Mouse (Mus musculus): Measurements from ENCODE around the gene Tifa. TPM values are rescaled to one million over a fixed set of nuclear protein-coding genes. Genes with fewer than 3 reads are reported as not detected.

Tifa gene
- polyA plus RNA-seq (2015; fragmentation: Nextera tagmentation; extraction: Ambion mirVana), result 3.4 TPM in 2 replicates

DNA sequence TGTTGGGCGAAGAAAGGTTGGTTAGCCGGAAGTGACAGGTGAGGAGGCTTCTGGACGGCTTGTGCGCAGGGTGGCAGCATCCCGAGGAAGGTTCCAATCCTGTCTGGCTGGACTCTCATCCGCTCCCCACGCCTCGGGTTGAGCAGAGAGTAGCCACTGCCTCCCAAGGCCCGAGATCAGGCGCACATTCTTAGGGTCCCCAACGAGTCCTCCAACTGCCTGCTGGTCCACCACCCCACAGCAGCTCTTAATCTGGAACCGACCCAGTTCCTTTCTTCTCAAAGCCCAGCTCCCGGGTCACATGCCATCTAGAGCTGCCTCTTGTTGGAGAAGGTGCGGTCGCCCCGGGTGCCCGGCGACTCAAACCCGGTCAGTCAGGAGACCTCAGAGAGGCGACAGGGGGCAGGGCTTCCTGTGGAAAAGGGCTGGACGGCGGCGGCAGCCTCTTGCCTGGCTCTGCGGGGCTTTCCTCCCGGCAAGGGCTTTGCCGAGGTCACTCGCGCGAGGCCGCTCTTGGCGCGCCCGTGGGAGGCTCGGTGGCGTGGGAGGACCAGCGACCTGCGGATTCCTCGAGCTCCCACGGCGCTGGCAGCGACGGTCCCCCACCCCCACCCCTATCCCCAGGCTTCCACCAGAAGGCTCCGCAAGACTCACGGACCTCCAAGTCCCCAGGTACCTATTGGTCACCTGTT is at the start of gene Tifa:
Tifa (plus strand) TSS at position 306 of the 692 bp plus-strand sequence.
- Histone ChIP-seq H3K4me1 (peaks cover 16% of the 10 kb centered on the region), H3K9ac (peak within 1 kb of the TSS; percentile 70), H3K36me3 (no peaks in the 10 kb centered on the region), H3K4me2 (replicated peaks) (peak within 1 kb of the TSS; percentile 98), H3K27ac (no peak within 1 kb of the TSS), H3K27me3 (peaks cover 34% of the 10 kb centered on the region), H3K4me3 (peak within 1 kb of the TSS; percentile 64), H3K9me3 (no peaks in the 10 kb centered on the region)
- WGBS, result under 1% methylated on average over 44 of the region's 44 CpGs
- ATAC-seq (ENCODE audit: low FRiP score, low read depth), result peak; percentile 51

DNA sequence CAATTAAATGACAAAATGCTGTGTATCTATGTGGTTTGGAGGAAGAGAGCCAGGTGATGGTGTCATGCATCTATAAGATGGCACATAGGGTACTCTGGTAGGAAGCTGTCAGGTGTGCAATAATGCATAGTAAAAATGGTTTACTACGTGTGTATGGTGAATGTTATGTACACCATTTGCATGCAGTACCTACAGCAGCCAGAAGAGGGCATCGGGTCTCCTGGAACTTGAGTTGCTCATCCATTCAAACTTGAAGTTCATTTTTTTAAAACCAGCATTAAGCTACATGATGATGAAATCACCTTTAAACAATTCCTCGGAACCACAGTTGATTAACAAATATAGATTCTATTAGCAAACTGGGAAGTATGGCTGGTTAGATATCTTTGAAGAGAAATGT is 48.1 kb upstream of the Tifa start:
- Histone ChIP-seq H3K27me3 (peaks cover 31% of the 10 kb centered on the region), H3K4me1 (peaks cover 7% of the 10 kb centered on the region; the same call in 1 of the 2 replicates), H3K4me3 (no peak overlapping the region), H3K36me3 (no peaks in the 10 kb centered on the region), H3K9me3 (0 out of 2 replicates have a peak, but pooled peaks cover 3% of the 10 kb centered on the region), H3K9ac (no peak overlapping the region), H3K4me2 (replicated peaks) (no peak overlapping the region), H3K27ac (no peak overlapping the region)
- 92% methylated on average over 3 of the region's 3 CpGs for WGBS
- no peak for ATAC-seq (ENCODE audit: low FRiP score, low read depth)

DNA sequence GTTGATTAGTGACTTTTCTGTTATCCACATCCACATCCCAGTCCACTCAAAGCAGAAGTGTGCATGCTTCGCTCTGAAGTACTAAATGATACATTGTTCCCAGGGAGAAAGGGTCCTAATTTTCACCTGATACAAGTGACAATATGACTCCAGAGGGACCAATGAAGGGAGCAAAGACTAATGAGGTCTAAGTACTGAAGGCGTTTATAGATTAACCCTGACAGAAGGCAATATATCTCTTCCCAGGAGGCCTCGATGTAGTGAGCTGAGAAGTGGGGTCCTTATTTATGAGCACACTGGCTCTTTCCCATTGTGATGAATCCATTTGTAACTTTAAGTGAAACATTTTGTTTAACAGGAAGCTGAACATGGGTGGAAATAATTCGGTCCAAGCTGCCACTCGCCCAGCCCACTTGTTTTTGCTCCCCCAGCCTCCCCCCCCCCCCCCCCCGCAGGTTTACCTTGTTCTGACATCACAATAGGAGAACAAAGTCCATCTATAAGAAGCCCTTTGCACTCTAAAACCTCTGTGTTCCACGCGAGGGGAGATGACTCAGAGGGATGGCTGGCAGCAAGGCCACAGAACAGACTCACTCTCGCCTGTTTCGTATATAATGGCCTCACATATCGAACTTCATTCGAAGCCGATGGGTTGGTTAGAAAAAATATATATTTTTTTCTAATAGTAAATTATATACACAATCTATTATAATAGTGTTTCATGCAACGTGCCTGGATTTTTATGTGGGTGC is 45.8 kb upstream of the Tifa start:
- H3K4me1 ChIP-seq, result peaks cover 7% of the 10 kb centered on the region; the same call in 1 of the 2 replicates
- no peak for ATAC-seq (ENCODE audit: low FRiP score, low read depth)

DNA sequence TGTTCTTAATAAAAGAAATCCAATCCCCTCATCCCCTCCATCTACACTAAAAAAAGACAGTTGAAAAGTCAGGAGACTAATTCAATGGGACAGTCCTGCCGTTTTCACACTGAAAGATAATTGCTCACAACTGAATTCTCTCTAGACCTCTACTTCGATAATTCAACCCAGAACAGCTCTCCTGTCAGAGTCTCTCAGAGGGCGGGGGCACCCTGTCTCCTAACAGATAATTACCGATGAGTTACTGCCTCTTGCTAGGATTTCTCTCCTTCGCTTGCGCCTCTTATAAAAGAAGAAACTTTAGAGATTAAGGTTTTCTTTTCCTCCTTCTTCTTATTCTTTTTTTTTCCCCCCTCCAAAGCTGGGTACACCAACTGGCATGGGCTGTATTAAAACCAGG is 44.1 kb upstream of the Tifa start:
- Histone ChIP-seq H3K36me3 (no peaks in the 10 kb centered on the region), H3K27me3 (peaks cover 65% of the 10 kb centered on the region), H3K9me3 (peaks cover 3% of the 10 kb centered on the region; the same call in 1 of the 2 replicates), H3K9ac (no peak overlapping the region), H3K27ac (no peak overlapping the region), H3K4me3 (no peak overlapping the region), H3K4me2 (replicated peaks) (no peak overlapping the region), H3K4me1 (peaks cover 7% of the 10 kb centered on the region; the same call in 1 of the 2 replicates)
- no peak for ATAC-seq (ENCODE audit: low FRiP score, low read depth)
- 5% methylated on average over 6 of the region's 6 CpGs for WGBS

More for the DNA sequence above, 45.8 kb upstream of the Tifa start:
- Histone ChIP-seq H3K4me3 (no peak overlapping the region), H3K27me3 (peaks cover 52% of the 10 kb centered on the region), H3K27ac (no peak overlapping the region), H3K4me2 (replicated peaks) (no peak overlapping the region), H3K36me3 (no peaks in the 10 kb centered on the region), H3K9me3 (peaks cover 3% of the 10 kb centered on the region; the same call in 1 of the 2 replicates), H3K9ac (no peak overlapping the region)
- 53% methylated on average over 13 of the region's 14 CpGs for WGBS

DNA sequence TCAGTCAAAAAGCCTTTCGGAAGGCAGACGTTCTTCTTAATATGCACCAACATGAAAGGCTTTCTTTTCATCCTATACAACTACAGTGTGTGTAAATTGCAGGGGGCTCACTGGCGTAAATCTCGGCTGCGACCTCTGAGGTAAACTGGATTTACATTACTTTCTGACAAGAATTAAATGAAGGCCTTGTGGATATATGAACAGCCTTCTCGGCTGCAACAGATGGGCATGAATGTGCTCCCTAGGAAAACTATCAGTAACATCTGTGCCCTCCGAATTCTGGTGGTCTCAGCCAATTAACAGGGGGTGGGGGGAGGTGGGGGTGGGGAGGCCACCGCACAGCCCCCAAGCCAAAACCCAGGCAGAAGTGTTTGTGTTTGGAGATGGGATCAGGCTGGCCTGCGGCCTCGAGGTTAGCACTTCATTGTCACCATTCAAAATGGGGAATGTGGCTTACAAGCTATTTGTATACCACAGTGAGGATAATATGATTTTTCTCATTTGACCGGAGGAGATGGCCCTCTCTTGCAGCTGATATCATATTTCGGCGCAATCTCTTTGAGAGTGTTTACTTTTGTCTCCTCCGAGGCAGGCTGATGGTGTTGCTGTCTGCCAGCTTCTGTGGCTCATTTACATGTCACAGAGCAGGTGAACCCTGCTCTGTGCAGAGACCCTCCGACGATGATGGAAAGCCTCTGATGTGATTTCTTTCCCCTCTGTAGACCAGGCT is 43.5 kb upstream of the Tifa start:
- whole genome bisulfite sequencing, result 10% methylated on average over 16 of the region's 16 CpGs
- peaks cover 3% of the 10 kb centered on the region; the same call in 1 of the 2 replicates for H3K9me3 ChIP-seq
- no peaks in the 10 kb centered on the region for H3K36me3 ChIP-seq
- H3K4me2 ChIP-seq (replicated peaks), result no peak overlapping the region
- peak overlapping the region; percentile 25; the same call in 1 of the 2 replicates for H3K9ac ChIP-seq
- H3K27ac ChIP-seq, result no peak overlapping the region
- peaks cover 7% of the 10 kb centered on the region; the same call in 1 of the 2 replicates for H3K4me1 ChIP-seq
- no peak for ATAC-seq (ENCODE audit: low FRiP score, low read depth)
- peaks cover 70% of the 10 kb centered on the region for H3K27me3 ChIP-seq
- H3K4me3 ChIP-seq, result no peak overlapping the region

DNA sequence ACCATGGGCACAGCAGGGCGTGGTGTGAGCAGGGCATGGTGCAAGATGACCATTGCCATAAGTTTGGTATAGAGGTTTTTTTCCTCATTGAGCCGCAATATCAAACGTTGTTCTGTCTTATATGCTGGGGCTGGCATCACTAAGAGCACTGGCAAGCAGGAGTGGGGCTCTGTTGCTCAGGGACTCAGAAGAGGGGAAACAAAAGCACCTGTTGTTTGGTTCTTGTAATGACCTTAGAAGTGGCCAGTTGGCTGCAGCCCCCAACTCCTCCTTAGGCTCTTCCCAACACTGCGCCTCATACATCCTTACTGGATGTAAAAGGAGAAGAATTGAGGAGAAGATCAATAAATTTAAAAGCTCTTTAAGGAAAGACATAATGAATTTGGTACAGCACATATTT is 41.0 kb upstream of the Tifa start:
- WGBS, result 42% methylated on average over 4 of the region's 4 CpGs
- Histone ChIP-seq H3K4me1 (peaks cover 7% of the 10 kb centered on the region; the same call in 1 of the 2 replicates), H3K9me3 (peaks cover 3% of the 10 kb centered on the region; the same call in 1 of the 2 replicates), H3K4me2 (replicated peaks) (no peak overlapping the region), H3K36me3 (no peaks in the 10 kb centered on the region), H3K27me3 (peaks cover 79% of the 10 kb centered on the region), H3K4me3 (no peak overlapping the region), H3K9ac (no peak overlapping the region), H3K27ac (no peak overlapping the region)
- ATAC-seq (ENCODE audit: low FRiP score, low read depth), result no peak

DNA sequence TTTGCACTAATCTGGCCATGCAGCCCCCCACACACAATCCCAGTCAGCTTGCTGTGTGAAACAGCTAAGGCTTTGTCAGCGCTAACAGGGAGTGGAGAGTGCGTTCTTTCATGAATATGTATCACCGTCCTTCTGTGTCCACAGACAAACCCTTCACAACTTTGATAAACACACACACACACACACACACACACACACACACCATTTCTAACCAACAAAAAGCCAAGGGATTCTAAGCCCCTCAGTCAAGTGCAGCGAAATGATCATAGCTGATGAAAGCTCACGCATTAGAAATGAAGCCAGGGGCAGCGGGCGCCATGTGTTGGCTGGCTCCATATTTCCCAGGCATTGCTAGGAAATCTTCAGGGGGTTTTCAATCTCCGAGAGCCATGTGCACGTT is 40.3 kb upstream of the Tifa start:
- Histone ChIP-seq H3K4me1 (peaks cover 7% of the 10 kb centered on the region; the same call in 1 of the 2 replicates), H3K4me2 (replicated peaks) (peak overlapping the region; percentile 25), H3K4me3 (no peak overlapping the region), H3K36me3 (no peaks in the 10 kb centered on the region), H3K9ac (no peak overlapping the region), H3K27ac (no peak overlapping the region), H3K9me3 (peaks cover 3% of the 10 kb centered on the region; the same call in 1 of the 2 replicates), H3K27me3 (peaks cover 79% of the 10 kb centered on the region)
- 25% methylated on average over 9 of the region's 9 CpGs for WGBS
- ATAC-seq (ENCODE audit: low FRiP score, low read depth), result no peak

DNA sequence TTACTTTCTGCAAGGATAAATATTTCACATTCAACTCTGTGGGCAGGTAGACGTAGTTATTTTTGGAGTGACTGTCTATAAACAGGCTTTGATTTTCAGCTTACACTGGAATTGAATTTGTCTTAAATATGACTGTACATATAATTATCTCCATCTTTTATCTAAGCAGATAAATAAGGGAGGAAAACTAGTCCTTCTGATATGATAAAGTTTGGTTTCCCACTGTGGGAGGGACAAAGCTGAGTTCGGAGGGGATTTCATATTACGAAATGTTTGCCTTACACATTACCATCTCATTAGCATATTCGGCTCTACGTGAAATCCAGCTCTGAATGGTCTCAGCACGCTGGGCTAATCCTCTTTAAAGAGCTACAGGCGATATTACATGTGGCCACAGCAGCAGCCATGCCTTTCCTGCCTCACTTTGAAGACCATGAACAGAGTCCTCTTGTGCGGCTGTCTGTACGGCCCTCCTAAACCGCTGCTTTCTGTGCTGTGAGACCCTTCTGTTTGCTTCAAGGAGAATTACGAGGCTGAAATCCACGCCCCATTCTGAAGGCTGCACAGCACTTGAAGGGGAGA is 39.5 kb upstream of the Tifa start:
- no peaks in the 10 kb centered on the region for H3K36me3 ChIP-seq
- H3K4me1 ChIP-seq, result peaks cover 7% of the 10 kb centered on the region; the same call in 1 of the 2 replicates
- peak overlapping the region; percentile 51 for H3K4me2 ChIP-seq (replicated peaks)
- H3K9ac ChIP-seq, result no peak overlapping the region
- peaks cover 3% of the 10 kb centered on the region; the same call in 1 of the 2 replicates for H3K9me3 ChIP-seq
- WGBS, result 11% methylated on average over 12 of the region's 12 CpGs
- ATAC-seq (ENCODE audit: low FRiP score, low read depth), result peak; percentile 24; the same call in 1 of the 2 replicates
- peaks cover 79% of the 10 kb centered on the region for H3K27me3 ChIP-seq
- H3K27ac ChIP-seq, result no peak overlapping the region
- H3K4me3 ChIP-seq, result 0 out of 2 replicates have a peak overlapping the region, but pooled peaks have one; percentile 7

DNA sequence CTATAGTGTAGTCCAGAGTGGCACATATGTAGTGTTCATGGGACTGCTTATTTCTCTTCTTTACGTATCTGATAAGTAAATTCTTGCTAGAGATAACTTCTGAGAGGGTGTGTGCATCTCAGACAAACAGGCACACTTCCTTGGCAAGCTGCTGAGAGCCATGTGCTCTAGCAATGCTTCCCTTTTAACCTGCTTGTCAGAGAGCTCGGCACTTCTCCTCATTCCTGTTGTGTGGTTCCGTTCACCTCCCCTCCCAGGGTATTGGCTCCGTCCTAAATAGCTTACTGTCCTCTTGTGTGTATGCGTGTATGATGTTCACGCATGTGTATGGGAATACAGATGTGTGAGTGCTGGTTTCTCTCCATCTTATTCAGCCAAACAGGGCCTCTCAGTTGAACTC is 33.1 kb upstream of the Tifa start:
- Histone ChIP-seq H3K4me2 (replicated peaks) (no peak overlapping the region), H3K9ac (no peak overlapping the region), H3K9me3 (0 out of 2 replicates have a peak, but pooled peaks cover 3% of the 10 kb centered on the region), H3K4me3 (no peak overlapping the region), H3K36me3 (no peaks in the 10 kb centered on the region), H3K27me3 (peaks cover 79% of the 10 kb centered on the region), H3K4me1 (no peaks in the 10 kb centered on the region), H3K27ac (no peak overlapping the region)
- no peak for ATAC-seq (ENCODE audit: low FRiP score, low read depth)
- 84% methylated on average over 6 of the region's 6 CpGs for WGBS

DNA sequence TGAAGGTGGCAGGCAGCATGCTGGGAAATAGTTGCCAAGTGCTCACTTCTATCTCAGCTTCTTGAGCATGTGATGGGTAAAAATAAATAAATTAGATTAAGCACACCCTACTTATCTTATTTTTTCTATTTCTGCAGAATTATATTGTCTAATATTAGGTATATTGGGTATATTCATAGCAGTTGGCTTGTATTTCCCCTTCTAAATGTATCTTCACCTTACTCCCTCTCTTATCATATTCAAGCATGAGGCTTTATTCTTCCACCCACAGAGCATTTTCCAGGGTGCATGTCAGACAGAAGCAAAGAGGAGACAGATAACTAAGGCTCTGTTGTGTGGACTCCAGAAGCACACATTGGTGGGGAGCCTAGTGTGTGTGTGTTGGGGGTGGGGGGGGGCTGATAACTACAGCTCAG is 31.7 kb upstream of the Tifa start:
- no peak overlapping the region for H3K9ac ChIP-seq
- H3K4me3 ChIP-seq, result no peak overlapping the region
- no peak overlapping the region for H3K4me2 ChIP-seq (replicated peaks)
- H3K27ac ChIP-seq, result no peak overlapping the region
- no peaks in the 10 kb centered on the region for H3K4me1 ChIP-seq
- ATAC-seq (ENCODE audit: low FRiP score, low read depth), result no peak
- H3K27me3 ChIP-seq, result peaks cover 83% of the 10 kb centered on the region
- no peaks in the 10 kb centered on the region for H3K9me3 ChIP-seq
- no peaks in the 10 kb centered on the region for H3K36me3 ChIP-seq

DNA sequence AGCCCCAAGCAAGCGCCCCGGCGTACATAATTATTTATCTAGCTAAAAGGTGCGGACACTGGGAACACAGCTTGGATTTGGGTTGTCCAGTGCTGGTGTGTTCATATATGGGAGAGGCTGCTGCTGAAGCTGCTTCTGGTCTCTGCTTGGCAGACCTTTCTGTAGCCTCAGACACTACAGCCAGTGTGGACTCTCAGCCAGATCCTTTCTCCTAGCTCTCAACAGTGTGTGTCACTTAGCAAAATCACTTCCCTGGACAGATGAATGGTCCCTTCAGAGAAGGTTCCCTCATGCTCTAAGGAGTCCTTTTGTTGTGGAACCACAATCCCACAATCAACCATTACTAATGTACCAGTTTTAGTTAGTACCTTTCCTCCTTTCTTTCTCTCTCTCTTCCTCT is 30.8 kb upstream of the Tifa start:
- 68% methylated on average over 4 of the region's 4 CpGs for WGBS
- peaks cover 82% of the 10 kb centered on the region for H3K27me3 ChIP-seq
- no peak for ATAC-seq (ENCODE audit: low FRiP score, low read depth)

More for the DNA sequence above, 30.8 kb upstream of the Tifa start:
- Histone ChIP-seq H3K9ac (no peak overlapping the region), H3K4me3 (no peak overlapping the region), H3K27ac (no peak overlapping the region), H3K36me3 (no peaks in the 10 kb centered on the region), H3K4me1 (no peaks in the 10 kb centered on the region), H3K4me2 (replicated peaks) (no peak overlapping the region), H3K9me3 (no peaks in the 10 kb centered on the region)

Data from limb, embryonic 13.5 days (tissue).